Mouse (Mus musculus) G1E-ER4 (cell line): Measurements from ENCODE around the gene H2-Oa. TPM values are rescaled to one million over a fixed set of nuclear protein-coding genes. Genes with fewer than 3 reads are reported as not detected.

Source experiments
- GATA1 ChIP-seq: IDR thresholded peaks from one replicate; pipeline ENCODE4 v1.8.0; 2012; ENCODE audit warnings: low read length, inconsistent platforms
- polyA plus RNA-seq: library from polyadenylated mRNA; stranded (reverse); fragments of >175 nt; gene quantifications from 2 replicates; pipeline ENCODE4 v1.2.3, GENCODE M21; 2012

H2-Oa gene
- polyA plus RNA-seq, 1 experiment: not detected

DNA sequence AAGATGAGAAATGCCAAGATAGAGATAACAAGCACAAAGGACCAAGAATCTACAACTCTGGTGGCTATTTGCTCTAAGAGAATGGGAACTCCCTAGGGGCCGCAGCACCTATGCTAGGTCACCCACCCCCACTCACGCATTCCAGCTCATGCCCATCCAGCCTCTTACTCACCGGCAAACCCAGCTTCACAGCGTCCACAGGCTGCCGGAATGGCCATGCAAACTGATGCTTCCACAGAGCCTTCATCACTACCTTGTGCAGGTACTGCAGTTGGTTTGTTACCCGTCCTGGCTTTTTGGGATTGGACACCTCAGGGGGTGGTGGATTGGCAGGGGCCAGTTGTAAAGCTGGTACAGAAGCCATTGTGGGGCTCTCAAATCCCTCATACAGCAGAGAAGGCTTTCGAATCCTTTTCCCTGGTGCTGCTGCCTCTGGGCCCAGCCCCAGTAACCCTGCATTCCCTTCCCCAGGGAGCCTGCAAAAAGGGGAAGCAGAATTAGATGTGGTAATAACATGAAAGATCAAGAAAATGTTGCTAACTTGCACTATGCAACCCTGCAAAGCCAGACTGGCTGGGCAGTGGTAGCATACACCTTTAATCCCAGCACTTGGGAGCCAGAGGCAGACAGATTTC, 24.7 kb downstream of the H2-Oa start:
- TF ChIP-seq GATA1: no peak

DNA sequence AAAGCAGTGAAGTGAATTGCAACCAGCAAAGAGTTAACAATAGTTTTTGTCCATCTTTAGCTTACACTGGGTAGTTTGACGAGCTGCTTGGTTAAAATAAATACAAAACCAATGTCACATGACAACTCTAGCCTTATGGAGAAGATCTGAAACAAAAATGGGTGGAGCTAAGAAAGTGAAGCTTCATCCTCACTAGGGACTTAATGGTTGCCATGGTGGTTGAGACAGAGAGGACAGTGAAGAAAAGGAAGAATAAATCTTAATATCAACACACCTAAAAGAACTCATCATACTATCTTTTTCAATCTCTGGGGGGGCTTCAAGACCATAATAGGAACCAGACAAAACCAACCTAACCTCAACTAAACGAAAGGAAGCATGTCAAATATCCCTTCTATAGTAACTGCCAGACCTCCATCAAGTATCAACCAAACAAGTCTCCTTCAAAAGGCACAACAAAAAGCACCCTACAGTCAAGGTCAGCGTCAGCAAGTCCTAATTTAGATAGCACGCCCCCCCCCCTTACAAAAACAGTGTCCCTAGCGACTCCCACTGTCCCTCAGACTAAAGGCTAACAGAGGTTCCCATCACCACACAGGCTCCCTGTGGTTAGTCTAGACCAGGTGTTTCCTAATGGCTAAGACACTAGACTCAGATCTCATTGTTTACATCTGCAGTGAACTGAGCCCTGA, 25.4 kb downstream of the H2-Oa start:
- TF ChIP-seq GATA1: no peak

DNA sequence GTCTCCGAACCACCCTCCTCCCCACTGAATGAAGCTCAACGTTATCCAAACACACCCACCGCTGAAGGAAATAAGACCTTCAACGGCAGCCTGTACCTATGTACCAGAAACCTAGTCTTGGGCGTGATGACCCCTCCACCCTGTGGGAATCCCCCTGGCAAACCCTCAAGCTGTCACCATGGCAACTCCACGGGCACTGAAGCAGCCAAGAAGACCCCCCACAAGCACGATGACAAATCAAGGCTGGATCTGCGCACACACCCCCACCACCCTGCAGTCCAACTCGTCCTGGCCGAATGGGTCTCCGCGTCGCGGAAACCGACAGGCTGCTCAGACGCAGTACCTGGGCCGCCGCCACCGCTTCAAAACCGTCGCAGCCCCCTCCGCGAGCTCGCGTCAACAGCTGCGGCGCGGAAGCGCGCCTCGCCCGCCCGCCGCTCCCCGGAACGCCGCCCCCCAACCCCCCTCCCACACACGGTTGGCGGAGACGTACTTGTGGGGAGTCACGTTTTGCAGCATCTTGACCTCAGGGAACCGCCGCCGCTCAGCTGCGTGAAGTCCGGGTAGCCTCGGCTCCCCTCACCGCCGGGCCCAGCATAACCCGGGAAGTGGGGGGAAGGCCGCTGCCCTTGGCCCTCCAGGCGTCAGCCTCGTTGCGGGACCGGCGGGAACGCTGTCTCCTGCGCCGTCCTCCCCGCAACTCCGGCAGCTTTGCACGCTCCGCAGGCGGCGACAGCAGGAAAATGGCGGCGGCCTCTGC, 26.2 kb downstream of the H2-Oa start:
- no peak for TF ChIP-seq GATA1

DNA sequence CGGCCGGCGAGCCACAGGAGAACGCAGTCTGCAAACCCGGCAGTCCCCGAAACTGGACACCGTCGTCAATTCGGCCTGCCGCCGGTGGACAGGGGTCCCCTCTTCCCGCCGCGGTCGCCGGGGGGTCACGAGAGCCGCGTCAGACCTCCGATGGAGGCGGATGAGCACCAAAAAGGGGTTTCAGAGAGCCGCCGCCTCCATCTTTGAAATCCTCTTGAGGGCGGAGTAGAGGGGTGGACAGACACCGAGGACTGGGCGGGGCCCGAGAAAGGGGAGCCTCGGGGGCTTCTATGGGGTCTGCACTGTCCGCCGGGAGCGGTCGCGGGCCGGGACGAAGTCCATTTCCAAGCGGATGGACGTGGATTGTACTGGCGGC, 26.7 kb downstream of the H2-Oa start:
- TF ChIP-seq GATA1: no peak

DNA sequence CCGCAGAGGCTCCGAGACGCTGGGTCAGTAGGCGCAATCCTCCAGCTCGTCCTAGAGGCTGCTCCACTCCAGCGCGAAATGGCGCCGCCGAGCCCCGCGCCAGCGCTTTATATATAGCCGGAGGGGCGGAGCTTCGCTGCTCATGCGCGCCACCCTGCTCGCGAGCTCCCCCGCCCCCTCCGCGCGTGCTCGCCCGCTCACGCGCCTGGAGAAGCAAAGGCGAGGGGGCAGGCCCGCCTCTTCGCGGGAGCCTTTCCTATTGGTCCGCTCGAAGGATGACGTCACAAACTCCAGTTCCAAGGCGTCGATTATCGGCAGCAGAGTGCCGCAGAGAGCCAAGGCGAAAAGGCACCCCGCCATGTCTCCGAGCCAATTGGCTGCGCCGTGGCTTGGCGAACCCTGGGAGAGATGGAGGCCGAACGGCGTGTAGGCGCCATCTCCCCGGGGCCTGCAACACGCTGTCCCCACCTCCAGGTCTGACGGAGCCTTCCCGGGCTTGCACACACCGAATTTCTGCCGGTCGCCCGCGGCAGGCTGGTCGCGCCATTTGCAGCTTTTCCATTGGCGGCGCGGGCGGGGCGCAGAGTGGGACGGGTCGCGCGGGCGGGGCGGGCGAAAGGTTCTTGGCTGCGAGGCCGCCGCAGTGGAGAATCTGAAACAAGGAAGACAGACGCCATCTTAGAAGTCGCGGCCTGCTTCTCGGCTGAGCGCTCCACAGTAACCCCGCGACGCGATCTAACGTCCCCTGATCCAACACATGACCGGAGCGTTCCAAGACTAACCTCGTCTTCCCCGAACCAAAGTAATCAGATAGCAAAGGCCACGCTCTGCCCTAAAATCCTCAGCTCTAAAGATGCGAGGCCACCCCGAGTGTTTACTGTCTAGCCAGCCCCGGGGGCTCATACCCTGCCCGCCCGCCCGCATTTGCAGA, 27.4 kb downstream of the H2-Oa start, which contains the start of gene H2-DMa:
H2-DMa (plus strand) TSS at position 293 of the 931 bp plus-strand sequence.
- TF ChIP-seq GATA1: no peak

DNA sequence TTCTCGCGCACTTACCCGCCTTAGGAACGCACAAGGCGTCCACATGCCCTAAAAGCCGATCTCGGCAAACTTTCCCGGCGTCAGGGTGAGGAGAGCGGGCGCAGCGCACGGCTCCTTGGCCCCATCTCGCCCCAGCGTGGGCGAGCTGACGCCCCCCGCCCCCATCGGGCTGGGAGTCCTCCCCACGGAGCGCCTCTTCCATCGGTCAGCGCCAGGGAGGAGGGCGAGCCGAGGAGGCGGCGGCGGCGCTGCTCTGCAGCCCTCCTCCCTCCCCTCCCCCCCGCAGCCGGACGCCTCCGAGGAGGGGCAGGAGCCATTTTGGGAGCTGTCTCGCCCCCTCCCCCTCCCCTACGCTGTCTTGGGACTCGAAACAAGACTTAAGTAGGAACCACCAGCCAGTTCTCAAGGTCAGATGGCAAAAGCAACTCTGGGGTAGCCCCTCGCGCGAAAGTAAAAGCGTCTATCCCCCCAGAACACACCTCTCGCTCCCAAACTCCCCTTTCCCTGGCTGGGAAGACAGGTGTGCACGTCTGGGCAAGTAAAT, 28.1 kb downstream of the H2-Oa start:
- TF ChIP-seq GATA1: no peak

DNA sequence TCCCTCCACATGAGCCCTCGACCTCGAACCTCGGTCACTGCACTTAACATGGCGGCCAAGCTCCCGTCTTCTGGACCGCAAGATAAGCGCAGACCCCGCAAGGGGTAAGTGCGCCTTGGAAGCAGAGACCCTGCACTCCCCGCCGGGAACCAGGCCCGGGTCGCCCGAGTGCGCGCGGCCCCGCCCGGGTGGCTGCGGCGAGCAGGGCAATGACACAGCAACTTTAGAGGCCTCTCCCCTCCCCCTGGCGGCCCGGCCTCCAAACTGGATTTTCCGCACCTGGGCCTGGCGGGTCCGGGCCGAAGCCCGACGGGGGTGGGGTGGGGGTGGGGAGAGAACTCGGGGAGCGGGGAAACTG, 28.7 kb downstream of the H2-Oa start:
- no peak for TF ChIP-seq GATA1

DNA sequence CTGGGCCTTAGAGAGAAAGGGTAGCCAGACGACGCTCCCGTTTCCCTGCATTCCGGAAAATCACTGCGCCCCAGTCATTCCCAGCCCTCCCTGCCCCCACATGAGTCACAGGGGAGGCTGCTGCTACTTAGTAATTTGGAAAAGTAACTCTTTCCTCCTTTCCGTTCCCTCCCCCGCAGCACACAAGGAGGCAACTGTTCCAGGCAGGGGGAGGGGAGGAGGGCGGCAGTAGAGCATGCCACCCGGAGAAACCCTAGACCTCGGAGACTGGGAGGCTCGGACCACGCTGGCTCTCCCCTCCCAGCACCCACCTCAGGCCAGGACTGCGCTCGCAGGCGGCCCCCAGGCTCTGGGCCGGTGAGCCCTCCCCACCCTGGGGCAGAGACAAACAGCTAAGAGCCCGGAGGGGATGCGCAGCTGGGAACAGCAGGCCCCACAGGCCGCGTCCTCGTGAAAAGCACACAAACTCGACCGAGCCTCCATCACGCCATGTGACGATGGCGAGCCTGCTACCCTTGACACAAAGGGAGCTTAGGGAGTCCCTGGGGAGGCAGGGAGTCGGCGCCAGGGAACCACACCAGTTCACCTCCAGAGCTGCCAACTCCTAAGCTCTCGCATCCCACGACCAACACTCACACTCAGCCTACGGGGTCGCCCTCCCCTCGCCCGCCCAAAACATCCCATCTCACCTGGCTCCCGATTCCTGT, 29.2 kb downstream of the H2-Oa start:
- no peak for TF ChIP-seq GATA1

DNA sequence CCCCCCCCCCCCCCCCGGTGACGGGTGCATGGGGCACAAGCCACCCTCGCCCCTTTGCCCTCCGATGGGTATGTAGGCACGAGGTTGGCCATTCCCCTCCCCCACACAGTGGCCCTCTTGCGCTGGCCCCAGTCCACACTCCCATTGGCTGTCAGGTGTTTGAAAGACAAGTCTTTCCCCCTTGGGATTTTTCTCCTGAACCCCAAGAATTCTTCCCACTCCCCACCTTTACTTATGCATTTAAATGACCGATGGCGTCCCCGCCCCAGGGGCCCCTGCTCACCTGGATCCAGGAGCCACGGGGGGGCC, 29.7 kb downstream of the H2-Oa start:
- TF ChIP-seq GATA1: no peak

DNA sequence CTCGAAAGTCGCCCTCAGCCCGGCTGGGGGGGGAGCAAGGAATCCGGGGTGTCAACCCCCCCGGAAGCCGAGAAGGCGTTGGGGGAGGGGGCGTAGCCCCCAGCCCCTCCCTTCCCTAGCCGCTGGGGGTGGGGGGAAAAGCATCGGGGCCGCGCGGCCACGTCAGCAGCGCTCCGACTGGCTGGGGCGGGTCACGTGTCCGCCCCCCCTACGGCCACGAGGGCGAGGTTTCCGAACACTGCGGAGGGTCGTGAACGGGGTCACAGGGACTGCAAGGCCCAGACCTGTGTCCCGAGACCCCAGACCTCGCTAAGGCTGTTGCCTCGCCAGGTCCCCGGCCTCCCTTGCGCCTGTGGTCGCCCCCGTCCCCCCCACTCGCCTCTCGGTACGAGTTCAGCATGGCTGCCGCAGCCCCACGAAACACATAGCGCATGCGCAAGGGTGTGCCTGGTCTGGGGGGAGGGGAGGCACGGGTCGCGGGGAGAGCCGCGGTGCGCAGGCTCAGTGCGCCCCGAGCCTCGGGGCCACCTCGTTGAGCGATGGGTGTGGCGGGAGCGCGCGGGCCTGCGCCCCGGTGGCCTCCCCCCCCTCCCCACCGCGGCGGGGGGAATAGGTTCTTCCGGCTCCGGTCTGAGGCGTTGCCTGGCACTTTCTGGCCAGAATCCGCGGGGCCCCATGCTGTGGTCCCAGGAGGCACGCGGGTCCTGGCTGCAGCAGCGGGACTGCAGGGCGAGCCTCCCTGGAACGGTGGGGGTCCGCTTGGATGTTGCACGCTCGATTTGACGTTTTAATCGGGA, 30.2 kb downstream of the H2-Oa start, which contains the start of gene Brd2:
Brd2 (minus strand) TSS at position 447 of the 797 bp plus-strand sequence.
- TF ChIP-seq GATA1: no peak

DNA sequence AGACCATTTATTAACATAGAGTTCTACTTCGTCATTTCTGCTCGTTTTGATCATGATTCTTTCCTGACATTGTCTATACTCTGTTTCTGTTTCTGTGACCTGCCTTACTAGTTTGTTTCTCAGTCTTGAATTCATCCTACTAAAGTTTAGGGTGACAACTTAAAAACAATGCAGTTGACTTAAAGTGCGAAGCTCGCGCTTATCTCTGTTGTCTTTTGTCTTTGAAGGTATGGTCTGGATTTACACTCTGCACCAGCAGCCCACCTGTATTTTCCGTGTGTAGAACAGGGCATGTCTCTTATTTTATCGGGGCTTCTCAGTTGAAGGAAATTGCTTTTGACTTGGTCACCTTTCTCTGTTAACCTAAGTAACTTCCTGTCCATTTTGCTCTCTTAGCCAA, 31.0 kb downstream of the H2-Oa start:
- TF ChIP-seq GATA1: no peak

DNA sequence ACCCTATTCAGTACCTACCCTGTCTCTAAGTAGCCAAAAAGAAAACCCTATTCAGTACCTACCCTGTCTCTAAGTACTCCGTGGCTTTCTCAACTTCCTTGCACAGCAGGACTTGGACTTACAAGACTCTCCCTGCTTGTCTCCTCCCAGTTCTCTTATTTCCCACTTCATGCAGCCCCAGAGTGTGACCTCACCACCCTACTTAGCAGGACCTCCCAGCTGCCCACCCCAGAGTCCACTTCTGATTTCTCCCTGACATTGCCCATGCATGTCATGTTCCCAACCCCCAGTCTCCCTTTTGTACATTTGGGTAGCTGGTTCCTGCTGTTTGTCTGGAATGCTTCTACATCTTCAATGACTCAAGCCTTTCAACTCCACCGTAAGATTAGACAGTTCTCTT, 31.4 kb downstream of the H2-Oa start:
- no peak for TF ChIP-seq GATA1

DNA sequence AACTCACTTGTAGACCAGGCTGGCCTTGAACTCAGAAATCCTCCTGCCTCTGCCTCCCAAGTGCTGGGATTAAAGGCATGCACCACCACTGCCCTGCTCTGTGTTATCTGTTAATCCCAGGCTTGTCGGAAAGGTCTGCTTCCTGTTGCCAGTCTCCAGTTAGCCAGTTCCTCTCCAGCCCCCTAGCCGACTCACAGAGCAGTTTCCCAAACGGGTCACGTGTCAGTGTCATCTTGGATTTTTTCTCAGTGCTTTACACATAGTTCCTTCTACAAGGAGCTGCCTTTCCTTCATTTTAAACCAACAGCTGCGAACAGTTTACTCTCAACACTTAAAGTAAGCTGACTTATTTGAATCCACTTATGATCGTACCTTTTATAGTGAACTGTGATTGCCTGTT, 32.5 kb downstream of the H2-Oa start:
- no peak for TF ChIP-seq GATA1

DNA sequence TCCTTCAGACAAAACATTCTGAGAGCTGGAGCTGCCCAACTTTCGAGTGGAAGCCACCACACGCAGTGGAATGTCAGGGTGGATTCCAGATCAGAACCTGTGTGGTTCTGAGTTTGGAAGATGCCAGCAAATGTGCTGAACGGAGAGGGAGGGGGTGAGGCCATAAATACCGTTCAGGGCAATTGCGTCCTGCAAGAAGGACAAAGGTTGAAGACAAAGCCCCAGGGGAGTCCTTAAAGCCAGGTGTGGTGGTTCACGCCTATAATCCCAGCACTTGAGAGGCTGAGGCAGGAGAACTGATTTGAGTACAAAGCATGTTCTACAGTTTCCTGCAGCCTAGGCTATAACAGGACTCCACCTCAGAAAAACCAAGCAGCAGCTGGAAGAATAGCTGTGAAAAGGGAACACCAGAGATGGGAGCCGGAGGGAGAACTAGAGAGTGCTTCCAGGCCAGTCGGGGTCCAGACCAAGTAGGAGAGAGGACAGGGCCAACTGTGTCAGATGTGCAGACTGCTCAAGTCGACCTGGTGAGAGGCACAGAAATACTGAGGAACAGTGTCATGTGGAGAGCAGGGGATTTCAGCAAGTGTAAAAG, 34.8 kb downstream of the H2-Oa start:
- no peak for TF ChIP-seq GATA1
